Mouse (Mus musculus): ENCODE results near the gene Dhx57. TPM values are rescaled to one million over a fixed set of nuclear protein-coding genes. Genes with fewer than 3 reads are reported as not detected.
"Not testable (repeated sequence)": the region's sequence is repeated elsewhere in the genome, so short reads cannot be mapped to it uniquely, and the experiment has no call there.

Dhx57 gene
- polyA plus RNA-seq, 1 experiment from 2014 or later, result 14.6 TPM

DNA sequence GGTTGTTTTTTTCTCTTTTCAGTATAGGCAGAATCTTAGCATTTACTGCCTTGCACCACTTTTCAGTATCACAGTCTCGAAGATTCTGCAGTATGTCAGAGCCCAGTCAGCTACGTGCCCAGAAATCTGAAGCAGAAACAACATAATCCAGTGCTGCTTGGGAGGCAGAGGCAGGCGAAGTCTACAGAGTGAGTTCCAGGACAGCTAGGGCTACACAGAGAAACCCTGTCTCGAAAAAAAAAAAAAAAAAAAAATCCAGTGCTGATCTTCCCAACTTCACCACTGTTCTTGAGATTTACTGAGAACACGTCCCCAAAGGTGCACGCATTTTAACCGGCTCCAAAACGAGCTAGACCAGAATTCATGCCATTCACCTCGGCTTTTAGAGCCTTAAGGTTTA lies 66.4 kb downstream of the Dhx57 start:
- H3K27me3 ChIP-seq (replicated peaks), result no peaks in the 10 kb centered on the region
- H3K4me2 ChIP-seq, result peak overlapping the region; percentile 72
- 0 out of 2 replicates have a peak, but pooled peaks cover 3% of the 10 kb centered on the region for H3K4me1 ChIP-seq
- H3K4me3 ChIP-seq (replicated peaks), result peak overlapping the region; percentile 61
- H3K27ac ChIP-seq, result peak overlapping the region; percentile 89
- ATAC-seq (ENCODE audit: insufficient read depth, low FRiP score, low read depth), result peak; percentile 34; the same call in 1 of the 2 replicates
- no peaks in the 10 kb centered on the region for H3K9me3 ChIP-seq
- 8% methylated on average over 9 of the region's 9 CpGs for WGBS
- no peaks in the 10 kb centered on the region for H3K36me3 ChIP-seq
- H3K9ac ChIP-seq, result no peak overlapping the region

DNA sequence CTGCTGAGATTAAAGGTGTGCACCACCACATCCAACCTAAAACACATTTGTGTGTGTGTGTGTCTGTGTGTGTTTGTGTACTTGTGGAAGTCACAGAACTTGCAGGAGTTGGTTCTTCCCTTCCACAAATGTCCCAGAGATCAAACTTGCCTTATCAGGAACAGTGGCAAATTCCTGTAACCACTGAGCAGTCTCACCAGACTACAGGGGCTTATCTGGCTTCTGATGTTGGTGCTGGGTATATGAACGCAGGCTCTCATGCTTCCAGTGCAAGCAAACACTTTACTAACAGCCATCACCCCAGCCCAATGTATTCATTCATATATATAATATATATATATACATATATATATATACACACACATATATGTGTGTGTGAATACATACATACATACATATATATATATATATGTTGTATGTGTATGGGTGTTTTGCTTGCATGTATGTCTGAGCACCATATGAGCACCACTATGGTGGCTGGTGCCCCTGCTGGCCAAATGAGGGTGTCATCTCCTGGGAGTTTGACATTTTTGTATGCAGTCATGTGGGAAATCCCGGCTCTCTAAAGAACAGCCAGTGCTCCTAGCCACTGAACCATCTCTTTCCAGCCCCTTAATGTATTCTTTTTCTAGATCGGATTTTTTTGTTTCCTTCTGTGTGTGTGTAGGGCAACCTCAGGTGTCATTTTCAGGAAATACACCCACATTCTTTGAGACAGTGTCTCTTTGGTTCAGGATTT lies 68.2 kb downstream of the Dhx57 start:
- H3K9ac ChIP-seq, result no peak overlapping the region
- no peak overlapping the region for H3K27ac ChIP-seq
- no peaks in the 10 kb centered on the region for H3K27me3 ChIP-seq (replicated peaks)
- H3K4me3 ChIP-seq (replicated peaks), result no peak overlapping the region
- no peak overlapping the region for H3K4me2 ChIP-seq
- no peaks in the 10 kb centered on the region for H3K9me3 ChIP-seq
- no peak for ATAC-seq (ENCODE audit: insufficient read depth, low FRiP score, low read depth)
- no peaks in the 10 kb centered on the region for H3K36me3 ChIP-seq
- 71% methylated on average over 3 of the region's 3 CpGs for WGBS
- H3K4me1 ChIP-seq, result 0 out of 2 replicates have a peak, but pooled peaks cover 3% of the 10 kb centered on the region

DNA sequence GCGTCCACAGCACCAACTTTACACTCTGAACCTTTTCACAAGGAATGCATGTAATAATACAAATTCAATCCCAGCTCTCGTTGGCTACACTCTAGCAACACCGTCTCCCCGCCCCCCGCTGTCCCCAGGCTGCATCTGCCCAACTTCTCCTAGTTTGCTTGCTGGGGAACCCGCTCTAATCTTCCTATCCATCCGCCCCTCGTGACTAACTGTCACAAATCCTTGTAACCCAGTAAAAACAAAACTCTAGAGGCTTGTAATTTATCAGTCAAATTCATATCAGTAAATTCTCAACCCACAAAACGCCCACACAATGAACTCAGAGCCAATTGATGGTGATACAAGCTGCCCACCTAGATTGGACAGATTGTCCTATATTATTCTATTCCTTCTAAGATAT lies 69.1 kb downstream of the Dhx57 start:
- Histone ChIP-seq H3K4me1 (0 out of 2 replicates have a peak, but pooled peaks cover 3% of the 10 kb centered on the region), H3K4me2 (no peak overlapping the region), H3K4me3 (replicated peaks) (no peak overlapping the region), H3K27me3 (replicated peaks) (no peaks in the 10 kb centered on the region), H3K27ac (no peak overlapping the region), H3K9me3 (no peaks in the 10 kb centered on the region), H3K9ac (no peak overlapping the region), H3K36me3 (no peaks in the 10 kb centered on the region)
- WGBS, result 58% methylated on average over 9 of the region's 9 CpGs
- no peak for ATAC-seq (ENCODE audit: insufficient read depth, low FRiP score, low read depth)

DNA sequence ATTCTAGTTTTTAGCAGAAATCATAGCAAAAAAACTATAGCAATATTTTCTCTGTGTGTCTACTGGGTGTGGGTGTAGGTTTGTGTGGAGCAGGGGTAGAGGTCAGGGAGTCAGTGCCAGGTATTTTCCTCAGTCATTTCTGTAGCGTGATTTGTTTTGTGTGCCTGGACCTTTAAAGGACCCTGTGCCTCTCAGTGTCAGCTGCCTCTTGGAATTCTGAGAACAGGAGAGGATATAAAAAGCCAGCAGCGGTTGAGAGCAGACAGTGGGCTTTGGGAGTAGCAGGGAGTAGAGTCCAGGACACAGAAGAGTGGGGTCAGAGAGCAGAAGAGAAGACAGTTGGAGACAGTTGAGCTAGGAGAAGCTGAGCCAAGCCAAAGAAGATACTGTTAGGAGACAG lies 70.1 kb downstream of the Dhx57 start:
- no peak for ATAC-seq (ENCODE audit: insufficient read depth, low FRiP score, low read depth)
- H3K4me3 ChIP-seq (replicated peaks), result no peak overlapping the region
- no peak overlapping the region for H3K4me2 ChIP-seq
- 66% methylated on average over 2 of the region's 2 CpGs for WGBS
- H3K27me3 ChIP-seq (replicated peaks), result no peaks in the 10 kb centered on the region
- no peaks in the 10 kb centered on the region for H3K36me3 ChIP-seq
- no peaks in the 10 kb centered on the region for H3K4me1 ChIP-seq
- no peak overlapping the region for H3K9ac ChIP-seq
- H3K27ac ChIP-seq, result no peak overlapping the region
- no peaks in the 10 kb centered on the region for H3K9me3 ChIP-seq

DNA sequence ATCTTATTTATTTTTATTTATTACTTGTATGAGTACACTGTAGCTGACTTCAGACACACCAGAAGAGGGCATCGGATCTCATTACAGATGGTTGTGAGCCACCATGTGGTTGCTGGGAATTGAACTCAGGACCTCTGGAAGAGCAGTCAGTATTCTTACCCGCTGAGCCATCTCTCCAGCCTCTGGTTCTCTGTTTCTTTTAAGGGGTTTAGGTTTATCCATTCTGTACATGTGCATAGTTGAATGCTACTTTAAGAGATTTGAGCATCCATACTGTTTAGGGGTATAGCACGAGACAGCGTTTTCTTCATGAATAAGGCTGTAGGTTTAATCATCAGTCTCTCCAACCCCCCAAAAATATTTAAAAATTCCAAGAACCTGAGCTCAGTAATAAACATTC lies 76.3 kb downstream of the Dhx57 start:
- not testable (repeated sequence) for H3K4me2 ChIP-seq; H3K27me3 ChIP-seq (replicated peaks); H3K27ac ChIP-seq; H3K9me3 ChIP-seq; H3K4me1 ChIP-seq; H3K36me3 ChIP-seq; H3K4me3 ChIP-seq (replicated peaks); H3K9ac ChIP-seq; ATAC-seq (ENCODE audit: insufficient read depth, low FRiP score, low read depth)
- 92% methylated on average over 4 of the region's 4 CpGs for WGBS

DNA sequence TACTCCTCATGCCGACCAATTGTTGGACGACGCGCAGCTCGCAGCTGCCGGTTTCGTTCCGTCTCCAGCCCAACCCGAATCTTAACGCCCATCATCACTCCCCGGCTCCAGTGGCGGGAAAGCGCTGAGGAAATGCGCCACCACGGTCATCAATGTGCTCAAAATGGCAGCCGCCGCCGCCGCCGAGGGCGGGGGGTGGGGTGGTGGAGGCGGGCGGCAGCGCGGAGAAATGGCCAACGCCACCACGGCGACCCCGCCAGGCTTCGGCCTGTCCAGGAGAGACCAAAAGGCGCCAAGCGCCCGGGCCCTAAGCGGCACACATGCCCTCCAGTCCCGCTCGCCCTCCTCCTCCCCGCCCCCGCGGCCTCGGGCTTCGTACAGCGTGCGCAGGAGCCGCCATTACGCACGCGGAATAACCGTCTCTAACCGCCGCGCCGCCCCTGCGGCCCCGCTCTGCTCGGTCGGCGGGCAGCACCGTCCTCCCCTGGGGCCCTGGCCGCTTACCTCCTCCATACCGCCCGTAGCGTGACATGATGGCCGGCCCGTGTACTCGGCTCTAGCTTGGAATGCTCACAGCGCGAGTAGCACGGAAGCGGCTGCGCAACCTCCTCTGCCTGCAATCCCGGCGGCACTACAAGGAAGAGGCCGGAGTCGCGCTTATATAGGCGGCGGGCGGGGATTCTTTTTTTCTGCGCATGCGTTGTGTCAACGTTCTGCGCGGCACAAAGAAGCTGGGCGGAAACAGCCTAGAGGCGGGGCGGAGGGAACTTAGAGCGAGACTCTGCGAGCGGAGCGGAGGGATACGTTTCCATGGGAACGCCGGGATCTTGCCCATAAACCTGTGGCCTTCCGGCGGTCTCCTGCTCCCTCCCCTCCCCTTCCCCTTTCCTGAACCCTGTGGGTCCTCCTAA lies 83.3 kb downstream of the Dhx57 start, which contains the start of the genes Srsf7 and Ttc39d:
TSS of gene Srsf7 (minus strand) at position 637 of the 911 bp plus-strand sequence.
TSS of gene Ttc39d (plus strand) at position 790 of the 911 bp plus-strand sequence.
- WGBS, result under 1% methylated on average over 82 of the region's 95 CpGs
- H3K4me2 ChIP-seq, result peak within 1 kb of the TSS; percentile 84
- peak within 1 kb of the TSS; percentile 98 for H3K27ac ChIP-seq
- H3K36me3 ChIP-seq, result peaks cover 16% of the 10 kb centered on the region
- H3K9ac ChIP-seq, result peak within 1 kb of the TSS; percentile 99
- peak; percentile 95 for ATAC-seq (ENCODE audit: insufficient read depth, low FRiP score, low read depth)
- no peaks in the 10 kb centered on the region for H3K27me3 ChIP-seq (replicated peaks)
- no peaks in the 10 kb centered on the region for H3K4me1 ChIP-seq
- H3K9me3 ChIP-seq, result no peaks in the 10 kb centered on the region
- H3K4me3 ChIP-seq (replicated peaks), result peak within 1 kb of the TSS; percentile 92

- Histone ChIP-seq H3K27me3 (replicated peaks) (no peaks in the 10 kb centered on the region), H3K4me3 (replicated peaks) (peak overlapping the region; percentile 92), H3K36me3 (peaks cover 19% of the 10 kb centered on the region), H3K27ac (peak overlapping the region; percentile 98), H3K9me3 (no peaks in the 10 kb centered on the region), H3K4me1 (no peaks in the 10 kb centered on the region), H3K4me2 (peak overlapping the region; percentile 84), H3K9ac (peak overlapping the region; percentile 99)
- under 1% methylated on average over 35 of the region's 36 CpGs for WGBS
- peak; percentile 58; the same call in 1 of the 2 replicates for ATAC-seq (ENCODE audit: insufficient read depth, low FRiP score, low read depth)
Measured at GRCm38 (mm10) chr17:80206301-80206670, 84.0 kb downstream of the Dhx57 start.

DNA sequence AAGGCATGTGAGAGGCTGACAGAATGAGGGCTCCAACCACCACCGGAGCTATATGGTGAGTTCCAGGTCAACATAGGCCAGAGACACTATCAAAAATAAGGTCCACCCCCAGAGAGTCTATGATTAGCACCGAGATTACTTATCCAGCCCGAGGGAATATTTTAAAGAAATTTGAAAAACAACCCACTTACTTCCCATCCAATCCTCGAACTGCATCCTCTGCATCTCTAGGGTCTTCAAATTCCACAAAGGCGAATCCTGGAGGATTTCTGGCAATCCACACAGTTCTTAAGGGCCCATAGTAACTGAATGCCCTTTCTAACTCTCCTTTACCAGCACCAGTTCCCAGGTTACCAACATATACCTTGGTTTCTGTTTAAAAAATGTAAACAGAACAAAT lies 84.6 kb downstream of the Dhx57 start:
- H3K9me3 ChIP-seq, result no peaks in the 10 kb centered on the region
- peak overlapping the region; percentile 99 for H3K9ac ChIP-seq
- peaks cover 19% of the 10 kb centered on the region for H3K36me3 ChIP-seq
- no peaks in the 10 kb centered on the region for H3K27me3 ChIP-seq (replicated peaks)
- 0 out of 2 replicates have a peak overlapping the region, but pooled peaks have one; percentile 98 for H3K27ac ChIP-seq
- H3K4me3 ChIP-seq (replicated peaks), result peak overlapping the region; percentile 92
- no peak for ATAC-seq (ENCODE audit: insufficient read depth, low FRiP score, low read depth)
- peak overlapping the region; percentile 84 for H3K4me2 ChIP-seq
- no peaks in the 10 kb centered on the region for H3K4me1 ChIP-seq
- 10% methylated on average over 5 of the region's 5 CpGs for WGBS

- H3K27ac ChIP-seq, result no peak overlapping the region
- H3K4me2 ChIP-seq, result no peak overlapping the region
- peaks cover 33% of the 10 kb centered on the region for H3K36me3 ChIP-seq
- H3K4me1 ChIP-seq, result no peaks in the 10 kb centered on the region
- H3K4me3 ChIP-seq (replicated peaks), result no peak overlapping the region
- H3K9me3 ChIP-seq, result no peaks in the 10 kb centered on the region
- ATAC-seq (ENCODE audit: insufficient read depth, low FRiP score, low read depth), result no peak
- WGBS, result 92% methylated on average over 3 of the region's 3 CpGs
- no peak overlapping the region for H3K9ac ChIP-seq
- H3K27me3 ChIP-seq (replicated peaks), result no peaks in the 10 kb centered on the region
Measured at GRCm38 (mm10) chr17:80199160-80199778, 91.0 kb downstream of the Dhx57 start.

DNA sequence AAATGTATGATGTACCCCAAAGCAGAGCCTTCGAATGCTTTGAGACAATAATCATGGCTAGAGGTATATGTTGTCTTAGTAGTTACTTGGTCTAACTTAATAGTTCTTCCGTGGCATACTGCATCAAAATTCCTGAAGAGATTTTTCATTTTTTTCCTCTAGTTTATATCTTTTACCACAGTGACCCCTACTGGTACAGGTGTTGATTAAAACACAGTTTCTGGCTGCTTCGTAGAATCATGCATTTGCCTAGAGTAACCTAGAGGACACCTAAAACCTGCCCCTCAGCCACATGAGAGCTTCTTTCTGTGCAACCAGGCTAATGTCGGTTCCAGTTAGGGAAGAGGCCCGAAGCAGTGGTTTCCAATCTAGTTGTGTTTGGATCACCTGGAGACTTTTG lies 97.2 kb downstream of the Dhx57 start:
- H3K9me3 ChIP-seq, result no peaks in the 10 kb centered on the region
- H3K27ac ChIP-seq, result no peak overlapping the region
- H3K9ac ChIP-seq, result no peak overlapping the region
- no peak overlapping the region for H3K4me2 ChIP-seq
- H3K4me3 ChIP-seq (replicated peaks), result no peak overlapping the region
- H3K36me3 ChIP-seq, result peaks cover 10% of the 10 kb centered on the region; the same call in 1 of the 2 replicates
- 61% methylated on average over 5 of the region's 5 CpGs for WGBS
- no peaks in the 10 kb centered on the region for H3K4me1 ChIP-seq
- no peaks in the 10 kb centered on the region for H3K27me3 ChIP-seq (replicated peaks)
- ATAC-seq (ENCODE audit: insufficient read depth, low FRiP score, low read depth), result no peak
